Mouse (Mus musculus) embryo, embryonic 10 days (tissue): ENCODE results near the gene Bloc1s3.

Experiments used
- DNase-seq: peaks from one replicate; pipeline ENCODE4 v3.0.0-alpha.2; 2015; ENCODE audit warnings: low spot score

The Bloc1s3 gene

DNA sequence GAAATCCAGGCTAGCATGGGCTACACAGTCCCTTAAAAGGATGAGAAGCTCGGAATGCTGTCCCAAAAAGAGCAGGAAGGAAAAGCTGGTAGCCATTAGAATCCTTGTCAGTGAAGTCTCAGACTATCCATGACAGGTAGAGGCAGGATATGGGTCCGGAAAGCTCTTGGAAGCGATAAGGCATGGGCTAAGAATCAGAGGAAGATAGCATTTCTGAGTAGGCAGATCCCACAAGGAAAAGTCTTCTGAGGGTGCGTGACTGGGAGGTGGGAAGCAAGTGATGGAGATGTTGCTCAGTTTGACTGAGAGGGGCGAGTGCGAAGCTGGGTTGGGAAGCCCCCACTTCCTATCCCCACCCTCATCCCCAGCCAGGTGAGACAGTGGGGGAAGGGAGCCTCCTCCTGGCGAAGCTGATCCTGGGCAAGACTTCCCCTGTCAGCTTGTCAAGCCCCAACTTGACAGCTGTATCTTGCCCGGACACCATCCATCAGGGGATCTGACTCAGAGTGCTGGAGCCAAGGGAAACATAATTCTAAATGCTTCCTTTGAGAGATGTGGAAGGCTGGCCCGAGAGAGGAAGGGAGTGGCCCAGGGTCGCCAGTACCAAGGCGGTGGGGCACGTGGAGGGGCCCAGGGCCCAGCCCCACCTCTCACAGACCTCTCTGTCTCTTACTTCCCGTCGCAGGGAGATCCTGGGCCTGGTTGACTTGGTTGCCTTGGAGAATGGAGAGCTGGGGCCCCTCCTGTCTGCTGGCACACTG, 30.4 kb downstream of the Bloc1s3 start:
- no peak for DNase-seq

GRCm38 (mm10) chr7:19477084-19477483, 31.1 kb downstream of the Bloc1s3 start:
- no peak for DNase-seq

GRCm38 (mm10) chr7:19473875-19474443, 34.2 kb downstream of the Bloc1s3 start:
- DNase-seq = peak; percentile 72

GRCm38 (mm10) chr7:19472403-19472802, 35.8 kb downstream of the Bloc1s3 start:
- DNase-seq = no peak

- DNase-seq = no peak
Observed at GRCm38 (mm10) chr7:19470308-19470707, 37.9 kb downstream of the Bloc1s3 start.

DNA sequence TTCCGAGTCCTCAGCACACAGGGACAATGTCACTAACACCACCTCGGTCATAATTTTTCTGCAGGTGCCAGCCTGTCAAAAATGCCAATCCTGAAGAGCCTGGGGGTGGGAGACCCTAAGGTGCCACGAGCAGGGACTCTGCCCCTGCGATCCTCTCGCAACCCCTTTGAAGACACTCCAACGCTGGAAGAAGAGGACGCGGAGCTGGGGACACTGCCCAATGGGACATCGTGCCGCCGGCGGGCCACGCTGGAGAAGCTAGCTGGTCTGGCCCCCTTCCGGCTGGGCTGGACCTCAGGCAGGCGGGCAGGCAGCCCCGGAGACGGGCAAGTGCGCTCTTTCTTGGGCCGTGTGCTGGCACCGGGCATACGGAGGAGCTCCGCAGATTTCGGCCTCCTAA, 38.8 kb downstream of the Bloc1s3 start:
- no peak for DNase-seq

DNA sequence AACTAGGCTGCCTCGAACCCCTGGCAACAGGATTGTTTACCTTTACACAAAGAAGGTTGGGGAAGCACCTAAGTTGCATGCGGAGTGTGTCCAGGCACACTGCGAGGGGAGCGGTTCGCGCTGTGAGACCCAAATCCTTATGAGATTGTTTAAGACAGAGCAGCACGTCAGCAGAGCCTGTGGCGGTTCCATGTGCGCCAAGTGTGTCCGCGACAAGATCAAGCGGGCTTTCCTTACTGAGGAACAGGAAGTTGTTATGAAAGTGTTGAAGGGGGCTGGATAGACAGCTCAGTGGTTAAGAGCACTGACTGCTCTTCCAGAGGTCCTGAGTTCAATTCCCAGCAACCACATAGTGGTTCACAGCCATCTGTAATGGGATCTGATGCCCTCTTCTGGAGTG, 39.9 kb downstream of the Bloc1s3 start:
- DNase-seq = no peak

DNA sequence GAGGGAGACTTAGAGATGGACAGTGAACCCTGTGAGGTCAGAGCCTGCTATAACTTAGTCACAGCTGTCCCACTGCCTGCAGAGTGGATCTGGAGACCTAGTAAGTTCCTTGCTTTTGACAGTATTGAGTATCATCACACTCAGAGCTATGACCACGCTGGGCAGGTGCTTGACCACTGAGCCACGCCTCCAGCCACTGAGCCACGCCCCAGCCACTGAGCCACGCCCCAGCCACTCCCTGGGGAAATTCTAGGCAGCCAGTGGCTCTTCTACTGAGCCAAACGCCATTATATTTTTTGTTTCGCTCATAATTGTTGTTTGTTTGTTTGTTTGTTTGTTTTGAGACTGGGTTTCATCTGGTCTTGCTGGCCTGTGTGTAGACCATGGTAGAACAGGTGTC, 40.5 kb downstream of the Bloc1s3 start:
- DNase-seq = no peak

DNA sequence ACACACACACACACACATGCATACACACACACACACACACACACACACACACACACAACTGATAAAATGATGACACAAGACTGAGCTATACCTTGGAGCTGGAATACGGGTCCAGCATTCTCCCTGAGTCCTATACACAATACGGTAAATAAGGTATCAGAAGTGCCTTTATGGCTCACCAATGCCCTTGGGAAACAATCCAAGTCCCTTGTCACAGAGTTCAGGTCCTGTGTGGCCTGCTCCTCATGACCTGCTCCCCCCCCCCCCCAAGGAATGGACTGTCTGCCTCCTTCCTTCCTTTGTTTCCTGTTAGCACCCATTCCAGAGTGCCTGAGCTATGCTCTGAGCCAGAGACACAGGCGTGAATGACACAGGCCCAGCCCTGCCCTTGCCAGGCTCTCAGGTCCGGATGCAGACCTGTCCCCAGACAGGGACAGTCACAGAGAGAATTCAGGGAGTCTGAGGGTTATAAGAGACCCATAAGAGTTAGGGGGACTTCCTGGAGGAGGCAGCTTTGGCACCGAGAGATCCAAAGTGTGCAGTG, 41.5 kb downstream of the Bloc1s3 start:
- DNase-seq = no peak

DNA sequence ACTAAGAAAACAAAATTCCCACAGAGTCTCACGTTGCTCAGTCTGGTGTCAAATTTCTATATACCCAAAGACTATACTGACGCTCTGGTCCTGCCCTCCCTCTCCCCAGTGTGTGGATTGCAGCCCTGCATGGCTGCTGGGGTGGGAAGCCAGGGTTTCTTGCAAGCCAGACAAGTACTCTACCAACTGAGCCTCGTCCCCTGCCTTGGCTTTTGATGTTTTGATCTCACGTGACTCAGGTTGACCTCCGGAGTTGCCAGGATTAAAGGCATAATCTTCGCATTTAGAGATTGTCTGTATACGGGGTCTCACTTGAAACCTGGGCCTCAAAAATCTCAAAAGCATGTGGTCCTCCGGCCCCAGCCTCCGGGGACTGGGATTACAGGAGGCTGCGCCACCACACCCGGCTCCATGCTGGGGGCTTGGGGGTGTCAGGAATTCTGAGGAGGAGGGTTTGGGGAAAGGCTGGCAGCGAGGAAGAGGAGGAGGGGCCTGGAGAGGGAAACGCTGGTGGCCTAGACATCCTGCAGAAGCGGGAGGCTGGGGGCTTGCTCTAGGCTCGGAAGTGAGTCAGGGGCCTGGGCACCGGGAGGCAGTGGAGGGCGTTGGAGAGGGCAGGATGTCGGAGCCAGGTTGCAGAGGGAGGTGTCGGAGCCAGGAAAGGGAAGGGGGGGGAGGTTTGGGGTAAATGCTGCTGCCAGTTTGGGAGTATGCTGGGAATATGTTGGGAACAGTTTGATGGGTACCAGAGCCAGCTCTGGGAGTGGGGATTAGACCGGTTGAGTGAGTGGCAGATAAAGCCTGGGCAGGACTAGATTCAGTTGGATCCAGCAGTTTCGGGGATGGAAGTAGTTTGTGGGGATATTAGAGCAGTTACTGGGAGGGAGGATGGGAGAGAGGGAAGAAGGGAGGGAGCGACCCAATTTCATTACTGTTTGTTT, 43.5 kb downstream of the Bloc1s3 start:
- DNase-seq = peak; percentile 57

DNA sequence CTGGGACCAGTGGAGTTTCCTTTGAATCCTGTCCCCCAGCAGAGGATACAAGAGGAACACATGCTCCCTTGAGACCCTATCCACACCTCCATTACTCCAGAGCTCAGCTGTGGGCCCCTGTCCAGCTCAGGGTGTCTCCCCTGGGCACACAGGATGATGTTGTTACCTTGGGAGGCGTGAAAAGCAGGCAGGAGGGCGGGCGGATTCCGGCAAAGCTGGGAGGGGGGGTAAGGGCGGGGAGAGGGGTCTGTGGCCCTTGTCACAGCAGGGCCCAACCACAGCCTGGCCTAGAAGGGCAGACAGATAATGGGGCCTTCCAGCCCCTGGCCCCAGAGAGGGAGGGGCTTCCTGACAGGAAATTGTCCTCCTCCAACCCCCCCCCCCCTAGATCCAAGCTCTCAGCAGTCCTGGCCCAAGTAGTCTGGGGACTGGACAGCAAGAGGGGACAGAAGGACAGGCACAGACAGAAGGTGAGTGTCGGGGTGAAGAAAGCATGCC, 45.2 kb downstream of the Bloc1s3 start, which contains the start of gene Exoc3l2:
TSS of gene Exoc3l2 (plus strand) at position 448 of the 498 bp plus-strand sequence.
- no peak for DNase-seq

- no peak for DNase-seq
Observed at GRCm38 (mm10) chr7:19462443-19462842, 45.7 kb downstream of the Bloc1s3 start.

- peak; percentile 82 for DNase-seq
Observed at GRCm38 (mm10) chr7:19461488-19461887, 46.7 kb downstream of the Bloc1s3 start.

GRCm38 (mm10) chr7:19460500-19460899, 47.7 kb downstream of the Bloc1s3 start:
- no peak for DNase-seq

DNA sequence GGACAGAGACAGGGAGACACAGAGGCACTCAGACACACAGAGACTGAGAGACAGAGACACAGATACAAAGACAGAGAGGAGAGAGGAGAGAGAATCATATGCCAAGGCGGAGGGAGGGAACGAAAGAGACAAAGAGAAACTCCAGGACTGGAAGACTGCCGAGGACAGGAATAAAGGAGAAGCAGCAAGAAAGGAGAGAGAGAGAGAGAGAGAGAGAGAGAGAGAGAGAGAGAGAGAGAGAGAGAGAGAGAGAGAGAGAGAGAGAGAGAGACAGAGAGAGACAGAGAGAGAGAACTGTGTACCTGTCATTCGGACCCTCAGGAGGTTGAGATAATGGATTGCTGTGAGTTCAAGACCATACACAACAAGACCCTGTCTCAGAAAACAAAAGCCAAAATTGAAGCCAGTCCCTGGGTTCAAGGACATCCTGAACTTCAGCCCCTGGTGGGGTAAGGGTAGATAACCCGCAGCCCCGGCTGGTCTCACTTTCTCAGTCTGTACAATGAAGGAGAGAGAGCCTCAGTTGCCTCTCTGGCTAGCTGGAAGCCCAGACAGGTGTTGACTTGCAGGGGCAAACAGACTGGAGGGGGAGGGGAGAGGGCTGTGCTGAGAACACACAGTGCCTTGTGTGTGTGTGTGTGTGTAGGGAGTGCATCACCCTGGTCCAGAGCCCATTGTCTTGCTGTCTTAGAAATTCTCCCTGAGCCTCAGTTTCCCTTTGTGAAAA, 48.9 kb downstream of the Bloc1s3 start:
- DNase-seq = no peak

DNA sequence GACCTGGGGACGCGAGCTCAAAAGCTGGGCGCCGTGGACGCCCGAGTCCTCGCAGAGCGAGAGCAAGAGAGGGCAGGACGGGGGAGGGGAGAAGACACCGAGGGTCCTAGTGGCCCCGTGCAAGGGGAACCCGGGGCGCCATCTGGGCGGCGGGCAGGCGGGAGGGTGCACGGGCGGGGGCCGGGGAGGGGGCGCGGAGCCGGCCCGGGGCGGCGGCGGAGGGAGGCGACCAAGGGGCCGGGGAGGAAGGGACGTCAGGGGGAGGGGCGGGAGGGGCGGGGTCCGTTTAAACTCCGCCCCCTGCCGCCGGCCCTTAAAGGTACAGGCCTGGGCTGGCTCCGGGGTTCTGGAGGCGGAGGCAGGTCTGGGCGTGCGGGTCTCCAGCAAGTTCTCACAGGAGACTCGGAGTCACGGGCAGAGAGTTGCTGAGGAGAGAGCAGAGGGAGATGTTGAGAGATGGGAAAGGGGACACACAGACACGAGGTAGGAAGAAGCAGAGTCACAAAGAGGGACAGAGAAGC, 49.5 kb downstream of the Bloc1s3 start, which contains the start of gene Mark4:
TSS of gene Mark4 (minus strand) at position 231 of the 521 bp plus-strand sequence.
- DNase-seq = peak; percentile 79

GRCm38 (mm10) chr7:19458072-19458486, 50.1 kb downstream of the Bloc1s3 start:
- DNase-seq = peak; percentile 78

DNA sequence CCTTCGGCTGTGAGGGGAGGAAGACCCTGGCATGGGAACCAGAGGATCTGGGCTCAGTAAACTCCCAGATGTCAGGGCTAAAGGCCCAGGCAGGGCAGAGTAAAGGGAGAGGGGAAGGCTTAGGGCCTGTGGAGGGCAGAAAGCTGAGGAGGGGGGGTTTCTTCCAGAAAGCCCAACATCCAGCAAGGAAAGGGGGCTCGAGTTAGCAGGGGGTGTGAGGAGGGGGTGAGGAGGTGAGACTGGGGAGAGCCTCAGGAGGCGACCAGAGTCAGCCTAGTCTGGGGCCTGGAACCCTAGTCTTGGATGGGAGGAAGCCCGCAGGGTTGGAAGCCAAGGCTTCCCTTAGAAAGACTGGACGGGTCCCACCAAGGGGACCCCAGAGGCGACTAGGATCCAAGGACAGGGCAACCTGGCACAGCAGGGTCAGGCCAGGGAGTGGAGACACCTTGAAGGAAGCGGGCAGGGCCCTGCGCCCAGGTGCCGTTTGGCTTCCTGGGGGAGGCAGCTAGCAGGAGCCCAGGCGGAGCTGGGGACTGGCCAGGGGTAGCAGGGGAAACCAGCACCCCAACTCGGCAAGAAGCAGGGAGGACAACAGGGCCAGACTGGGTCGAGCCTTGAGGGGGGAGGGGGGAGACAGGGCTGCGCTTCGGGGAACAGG, 50.6 kb downstream of the Bloc1s3 start:
- no peak for DNase-seq

DNA sequence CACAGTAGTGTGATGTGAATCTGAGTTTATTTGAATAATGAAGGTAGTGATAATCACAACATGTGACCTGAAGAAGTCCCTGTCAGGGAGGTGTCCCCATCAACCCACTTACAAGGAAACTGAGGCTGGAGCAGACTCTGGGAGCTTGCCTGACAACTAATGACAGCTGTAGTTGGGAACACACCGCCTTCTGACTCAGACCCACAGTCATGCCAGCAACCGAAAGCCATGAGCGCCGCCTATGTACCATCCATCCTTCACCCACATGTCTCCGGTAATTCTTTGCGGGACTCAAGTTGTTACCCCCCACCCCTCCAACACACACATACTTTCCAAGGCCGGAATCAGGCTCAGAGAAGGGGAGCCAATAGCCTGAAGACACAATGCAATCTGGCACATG, 51.5 kb downstream of the Bloc1s3 start:
- DNase-seq = no peak

DNA sequence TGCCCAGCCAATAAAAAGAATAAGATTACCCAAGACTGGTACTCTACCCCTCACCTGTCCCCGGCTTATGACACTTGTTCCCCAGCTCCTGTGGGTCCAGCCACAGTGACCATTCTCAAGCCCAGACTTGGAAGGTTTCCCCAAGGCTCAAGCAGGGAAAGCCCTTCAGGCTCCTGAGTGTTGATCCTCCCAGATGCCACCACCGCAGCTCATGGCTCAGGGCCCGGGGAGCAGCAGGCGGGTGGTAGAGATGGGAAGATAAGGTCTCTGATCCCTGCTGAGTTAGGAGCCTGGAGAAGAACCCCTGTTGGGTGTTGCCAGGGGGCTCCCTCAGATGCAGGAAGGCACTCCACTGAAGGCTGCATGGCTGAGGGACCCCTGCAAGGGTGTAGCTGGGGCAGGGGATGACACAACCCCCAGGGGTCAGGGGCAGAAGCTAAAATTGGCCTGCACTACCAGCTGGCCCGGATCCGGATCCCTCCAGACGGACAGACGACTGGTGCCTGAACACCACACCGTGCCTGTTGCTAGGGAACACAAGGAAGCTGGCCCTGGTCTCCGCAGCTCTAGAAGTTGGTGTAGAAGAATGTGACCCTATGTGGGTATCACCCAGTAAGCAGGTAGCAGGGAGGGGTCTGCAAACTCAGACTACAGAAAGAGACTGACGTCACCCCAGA, 52.2 kb downstream of the Bloc1s3 start:
- DNase-seq = no peak
